Mouse (Mus musculus) hindbrain, embryonic 11.5 days (tissue): ENCODE results near the gene Nrxn3. TPM values are rescaled to one million over a fixed set of nuclear protein-coding genes. Genes with fewer than 3 reads are reported as not detected.

ENCODE experiments used
- ATAC-seq: fragments of 200-750 bp; cut with Nextera tagmentation; 2 replicates; pipeline ENCODE4 v1.8.0; 2017; ENCODE audit warnings: mild to moderate bottlenecking, moderate TSS enrichment, moderate library complexity; ENCODE audit not compliant: low FRiP score
- DNase-seq: peaks from one replicate; pipeline ENCODE4 v3.0.0-alpha.2; 2015; ENCODE audit warnings: low spot score
- H3K27ac ChIP-seq: fragments of 300-500 bp; sonication (generic); 2 replicates; pipeline ENCODE4 v1.5.1; 2014; ENCODE audit warnings: mild to moderate bottlenecking, low read depth, low read length
- H3K27me3 ChIP-seq: fragments of 300-500 bp; sonication (generic); 2 replicates; pipeline ENCODE4 v1.6.1; 2014; ENCODE audit warnings: mild to moderate bottlenecking, low read length, moderate library complexity, mixed read lengths; ENCODE audit not compliant: control insufficient read depth, insufficient read depth
- H3K36me3 ChIP-seq: fragments of 300-500 bp; sonication (generic); 2 replicates; pipeline ENCODE4 v1.6.1; 2014; ENCODE audit warnings: mild to moderate bottlenecking, low read length, moderate library complexity, mixed read lengths; ENCODE audit not compliant: control insufficient read depth, insufficient read depth
- H3K4me1 ChIP-seq: fragments of 300-500 bp; sonication (generic); replicated peaks from 2 replicates; pipeline ENCODE4 v1.6.1; 2014; ENCODE audit warnings: low read length, mixed read lengths; ENCODE audit not compliant: control insufficient read depth, insufficient read depth
- H3K4me2 ChIP-seq: fragments of 300-500 bp; sonication (generic); replicated peaks from 2 replicates; pipeline ENCODE4 v1.6.1; 2014; ENCODE audit warnings: mild to moderate bottlenecking, low read depth, low read length
- H3K4me3 ChIP-seq: fragments of 300-500 bp; sonication (generic); 2 replicates; pipeline ENCODE4 v1.5.1; 2014; ENCODE audit warnings: low read depth, low read length
- H3K9ac ChIP-seq: fragments of 300-500 bp; sonication (generic); 2 replicates; pipeline ENCODE4 v1.6.1; 2014; ENCODE audit warnings: low read depth, low read length
- H3K9me3 ChIP-seq: fragments of 300-500 bp; sonication (generic); 2 replicates; pipeline ENCODE4 v1.6.1; 2016; ENCODE audit warnings: low read length; ENCODE audit not compliant: control insufficient read depth
- WGBS: fragments of 180-500 bp; shearing (Covaris S2); extraction: QIAGEN DNeasy Blood & Tissue Kit; methylation state at CpG from one replicate; pipeline ENCODE4 v1.1.7; 2014; 5-methylcytosine and 5-hydroxymethylcytosine counted together
- polyA plus RNA-seq: library from polyadenylated mRNA; unstranded; fragments of >200 nt; fragmentation: Nextera tagmentation; extraction: Ambion mirVana; gene quantifications from 2 replicates; pipeline ENCODE4 v1.2.1, GENCODE M21; 2014

The Nrxn3 gene
- polyA plus RNA-seq, 1 experiment from 2014 or later = 52.4 TPM

- ATAC-seq (peak; percentile 43), DNase-seq (peak; percentile 18)
- Histone ChIP-seq H3K9me3 (no peaks in the 10 kb centered on the region), H3K4me3 (no peak overlapping the region), H3K4me2 (no peak overlapping the region), H3K9ac (no peak overlapping the region), H3K27me3 (no peaks in the 10 kb centered on the region), H3K27ac (peak overlapping the region; percentile 3; the same call in 1 of the 2 replicates), H3K4me1 (no peaks in the 10 kb centered on the region), H3K36me3 (no peaks in the 10 kb centered on the region)
- WGBS = 44% methylated on average over 13 of the region's 13 CpGs
These were observed 457.4 kb downstream of the Nrxn3 start for GRCm38 (mm10) chr12:89179970-89180666.

DNA sequence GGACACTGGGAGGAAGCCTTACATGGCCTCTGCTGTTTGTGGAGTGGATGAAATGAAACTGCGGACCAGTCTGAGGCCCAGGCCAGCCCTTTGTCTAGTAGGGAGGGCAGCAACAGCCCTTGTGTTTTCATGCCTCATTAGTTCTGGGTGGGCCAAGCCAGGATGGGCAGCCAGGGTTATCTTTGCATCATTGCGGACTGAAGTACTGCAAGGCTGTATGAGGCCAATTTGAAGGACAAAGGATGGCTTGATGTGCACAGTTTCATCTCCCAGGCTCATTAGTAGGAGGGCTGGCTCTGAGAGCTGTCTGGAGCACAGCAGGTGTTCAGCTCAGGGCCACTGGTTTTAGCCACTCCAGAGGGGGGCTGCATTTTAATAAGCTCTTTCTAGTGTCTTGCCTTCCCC is 458.5 kb downstream of the Nrxn3 start:
- WGBS = 20% methylated on average over 2 of the region's 2 CpGs
- ATAC-seq = peak; percentile 76
- Histone ChIP-seq H3K36me3 (no peaks in the 10 kb centered on the region), H3K9me3 (no peaks in the 10 kb centered on the region), H3K4me2 (no peak overlapping the region), H3K4me3 (no peak overlapping the region), H3K4me1 (no peaks in the 10 kb centered on the region), H3K27ac (peak overlapping the region; percentile 3; the same call in 1 of the 2 replicates), H3K27me3 (no peaks in the 10 kb centered on the region), H3K9ac (no peak overlapping the region)
- peak; percentile 43 for DNase-seq

DNA sequence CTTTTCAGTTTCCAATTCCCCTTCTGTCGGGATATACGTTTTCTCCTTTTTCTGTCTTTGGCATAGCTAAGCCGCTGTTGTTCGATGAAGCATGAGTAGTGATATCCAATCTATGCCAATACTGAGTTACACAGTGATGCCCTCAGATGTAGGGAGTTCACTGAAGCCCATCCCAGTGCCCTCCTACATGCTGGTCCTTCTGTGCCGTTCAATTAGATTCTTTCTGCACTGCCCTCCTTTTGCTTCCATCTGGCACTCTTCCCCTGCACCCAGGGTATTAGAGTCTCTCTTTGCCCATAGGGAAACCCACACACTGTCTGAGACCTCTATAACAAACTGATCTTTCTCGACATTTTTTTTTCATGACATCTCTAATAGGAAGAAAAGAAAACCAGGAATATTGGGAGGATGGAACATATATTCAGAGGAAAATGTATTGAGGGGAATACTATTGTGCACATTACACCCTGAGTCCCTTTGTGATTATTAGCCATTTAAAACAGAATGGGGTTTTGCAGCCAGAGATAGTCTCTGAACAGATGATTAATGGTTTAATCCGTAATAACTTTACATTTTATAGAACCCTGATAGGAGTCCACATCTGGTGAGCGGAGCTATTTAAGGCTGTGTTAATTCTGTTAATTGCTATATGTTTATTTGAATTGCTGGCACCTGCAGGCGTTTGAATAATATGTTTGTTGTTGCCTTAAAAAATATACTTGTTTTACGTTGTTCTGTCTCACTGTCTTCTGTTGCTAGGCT is 476.3 kb downstream of the Nrxn3 start:
- Histone ChIP-seq H3K4me3 (no peak overlapping the region), H3K27ac (no peak overlapping the region), H3K36me3 (no peaks in the 10 kb centered on the region), H3K27me3 (no peaks in the 10 kb centered on the region), H3K4me2 (no peak overlapping the region), H3K9ac (no peak overlapping the region), H3K4me1 (no peaks in the 10 kb centered on the region), H3K9me3 (no peaks in the 10 kb centered on the region)
- 90% methylated on average over 10 of the region's 10 CpGs for WGBS
- no peak for DNase-seq
- ATAC-seq = no peak

DNA sequence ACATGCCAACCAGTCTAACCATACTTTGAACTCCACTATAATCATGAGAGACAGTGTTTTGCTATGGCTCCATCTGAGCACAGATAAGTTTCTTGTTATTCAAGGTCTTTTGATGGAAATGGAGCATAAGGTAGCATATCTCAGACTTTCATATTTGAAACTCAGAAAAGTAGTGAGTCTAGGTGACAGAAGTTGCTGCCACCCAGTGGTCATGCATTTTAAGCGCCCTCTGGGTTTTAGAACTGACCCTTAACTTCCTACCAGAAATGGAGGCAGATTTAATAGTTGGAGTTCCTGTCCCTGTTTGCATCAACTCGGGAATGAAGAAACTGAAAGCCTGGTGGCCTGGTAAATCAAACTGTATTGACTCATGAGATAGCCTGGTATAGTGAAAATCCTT is 488.9 kb downstream of the Nrxn3 start:
- H3K27ac ChIP-seq = no peak overlapping the region
- H3K27me3 ChIP-seq = no peaks in the 10 kb centered on the region
- no peak for ATAC-seq
- H3K9ac ChIP-seq = no peak overlapping the region
- no peak for DNase-seq
- no peak overlapping the region for H3K4me3 ChIP-seq
- H3K4me2 ChIP-seq = no peak overlapping the region
- no peaks in the 10 kb centered on the region for H3K4me1 ChIP-seq
- 43% methylated on average over 2 of the region's 2 CpGs for WGBS
- no peaks in the 10 kb centered on the region for H3K9me3 ChIP-seq
- no peaks in the 10 kb centered on the region for H3K36me3 ChIP-seq

DNA sequence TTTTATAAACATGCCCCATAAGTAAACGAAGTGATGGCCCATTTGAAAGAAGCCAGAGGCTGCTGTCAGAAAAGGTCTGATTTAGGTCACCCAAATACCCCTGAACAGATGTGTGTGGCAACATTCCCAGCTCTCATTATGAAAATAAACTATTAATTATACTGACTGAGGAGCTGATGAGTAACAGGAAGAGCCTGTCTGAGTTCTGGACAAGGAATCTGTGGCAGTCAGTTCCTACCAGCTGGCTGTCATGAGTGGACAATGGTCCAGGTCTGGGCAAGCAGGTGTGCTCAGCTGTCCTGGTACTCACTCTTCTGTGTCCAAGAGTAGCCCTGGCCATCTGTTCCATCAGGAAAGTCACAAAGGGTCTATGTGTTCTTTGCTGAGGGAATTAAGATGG is 517.1 kb downstream of the Nrxn3 start:
- ATAC-seq = no peak

GRCm38 (mm10) chr12:89241554-89241953 is 518.9 kb downstream of the Nrxn3 start:
- no peak overlapping the region for H3K27ac ChIP-seq
- H3K36me3 ChIP-seq = no peaks in the 10 kb centered on the region
- no peak overlapping the region for H3K9ac ChIP-seq
- no peaks in the 10 kb centered on the region for H3K9me3 ChIP-seq
- no peak for ATAC-seq
- no peak overlapping the region for H3K4me2 ChIP-seq
- DNase-seq = no peak
- no peaks in the 10 kb centered on the region for H3K27me3 ChIP-seq
- H3K4me1 ChIP-seq = no peaks in the 10 kb centered on the region
- no peak overlapping the region for H3K4me3 ChIP-seq

More for the DNA sequence above, 517.1 kb downstream of the Nrxn3 start:
- no peaks in the 10 kb centered on the region for H3K4me1 ChIP-seq
- no peak overlapping the region for H3K4me3 ChIP-seq
- no peaks in the 10 kb centered on the region for H3K36me3 ChIP-seq
- no peak overlapping the region for H3K4me2 ChIP-seq
- no peak for DNase-seq
- H3K9me3 ChIP-seq = no peaks in the 10 kb centered on the region
- no peak overlapping the region for H3K9ac ChIP-seq
- 57% methylated on average over 1 of the region's 1 CpGs for WGBS
- H3K27ac ChIP-seq = no peak overlapping the region
- H3K27me3 ChIP-seq = no peaks in the 10 kb centered on the region

GRCm38 (mm10) chr12:89242476-89242875 is 519.8 kb downstream of the Nrxn3 start:
- no peaks in the 10 kb centered on the region for H3K9me3 ChIP-seq
- H3K4me2 ChIP-seq = no peak overlapping the region
- 30% methylated on average over 1 of the region's 1 CpGs for WGBS
- no peak overlapping the region for H3K4me3 ChIP-seq
- no peaks in the 10 kb centered on the region for H3K4me1 ChIP-seq
- no peak overlapping the region for H3K9ac ChIP-seq
- DNase-seq = peak; percentile 27
- ATAC-seq = no peak
- no peaks in the 10 kb centered on the region for H3K27me3 ChIP-seq
- no peaks in the 10 kb centered on the region for H3K36me3 ChIP-seq
- no peak overlapping the region for H3K27ac ChIP-seq

- DNase-seq (peak; percentile 3), ATAC-seq (no peak)
- Histone ChIP-seq H3K27me3 (no peaks in the 10 kb centered on the region), H3K9ac (no peak overlapping the region), H3K4me1 (no peaks in the 10 kb centered on the region), H3K27ac (no peak overlapping the region), H3K4me2 (no peak overlapping the region), H3K36me3 (no peaks in the 10 kb centered on the region), H3K4me3 (no peak overlapping the region), H3K9me3 (no peaks in the 10 kb centered on the region)
- WGBS = 59% methylated on average over 4 of the region's 4 CpGs
These were observed 532.7 kb downstream of the Nrxn3 start for GRCm38 (mm10) chr12:89255275-89255892.
